Mouse (Mus musculus) lung, embryonic 16.5 days (tissue): ENCODE data around the gene Sp7. TPM values are rescaled to one million over a fixed set of nuclear protein-coding genes. Genes with fewer than 3 reads are reported as not detected.
A peak's percentile ranks its signal among the peaks of the same experiment; 100 is the strongest.

Experiments used
- ATAC-seq: fragments of 200-750 bp; cut with Nextera tagmentation; 2 replicates; pipeline ENCODE4 v1.8.0; 2017; ENCODE audit warnings: low read depth, mild to moderate bottlenecking, moderate library complexity
- H3K27ac ChIP-seq: fragments of 300-500 bp; sonication (generic); 2 replicates; pipeline ENCODE4 v1.5.1; 2014; ENCODE audit warnings: mild to moderate bottlenecking, control low read depth, low read length
- H3K27me3 ChIP-seq: fragments of 300-500 bp; sonication (generic); 2 replicates; pipeline ENCODE4 v1.6.1; 2014; ENCODE audit warnings: low read depth, low read length, mixed read lengths; ENCODE audit not compliant: control insufficient read depth, insufficient read depth
- H3K36me3 ChIP-seq: fragments of 300-500 bp; sonication (generic); 2 replicates; pipeline ENCODE4 v1.6.1; 2014; ENCODE audit warnings: low read length; ENCODE audit not compliant: control insufficient read depth, insufficient read depth
- H3K4me1 ChIP-seq: fragments of 300-500 bp; sonication (generic); replicated peaks from 2 replicates; pipeline ENCODE4 v1.6.1; 2014; ENCODE audit warnings: low read length, mixed read lengths; ENCODE audit not compliant: control insufficient read depth, insufficient read depth
- H3K4me2 ChIP-seq: fragments of 300-500 bp; sonication (generic); 2 replicates; pipeline ENCODE4 v1.6.1; 2014; ENCODE audit warnings: low read depth, low read length, control low read depth
- H3K4me3 ChIP-seq: fragments of 300-500 bp; sonication (generic); 2 replicates; pipeline ENCODE4 v1.5.1; 2014; ENCODE audit warnings: mild to moderate bottlenecking, low read length, control low read depth
- H3K9ac ChIP-seq: fragments of 300-500 bp; sonication (generic); 2 replicates; pipeline ENCODE4 v1.6.1; 2014; ENCODE audit warnings: low read length, control low read depth
- H3K9me3 ChIP-seq: fragments of 300-500 bp; sonication (generic); 2 replicates; pipeline ENCODE4 v1.6.1; 2016; ENCODE audit warnings: low read length; ENCODE audit not compliant: control insufficient read depth
- WGBS: fragments of 180-500 bp; shearing (Covaris S2); extraction: QIAGEN DNeasy Blood & Tissue Kit; methylation state at CpG from one replicate; pipeline ENCODE4 v1.1.7; 2014; 5-methylcytosine and 5-hydroxymethylcytosine counted together
- polyA plus RNA-seq: library from polyadenylated mRNA; unstranded; fragments of >200 nt; fragmentation: Nextera tagmentation; extraction: Ambion mirVana; gene quantifications from 2 replicates; pipeline ENCODE4 v1.2.1, GENCODE M21; 2015

Sp7 gene
- polyA plus RNA-seq, 1 experiment from 2014 or later: 1.6 TPM

DNA sequence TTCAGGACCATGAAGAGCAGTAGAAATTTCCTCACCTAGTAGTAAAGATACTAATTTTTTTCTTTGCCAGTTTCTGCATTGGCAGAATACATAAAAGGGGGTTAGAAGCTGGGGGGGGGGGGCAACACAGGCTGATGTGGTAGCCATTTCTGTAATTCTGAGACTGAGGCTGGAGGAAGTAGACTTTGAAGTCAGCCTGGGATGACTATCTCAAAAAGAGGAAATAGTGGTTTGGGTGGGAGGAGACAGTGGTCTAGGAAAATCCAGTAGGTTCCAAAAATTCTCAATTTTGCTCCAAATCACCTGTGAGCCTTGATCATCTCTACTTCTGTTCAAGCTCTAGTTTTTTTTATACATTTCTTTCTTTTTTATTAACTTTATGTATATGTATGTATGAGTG lies 55.5 kb downstream of the Sp7 start:
- H3K9ac ChIP-seq: no peak overlapping the region
- H3K4me2 ChIP-seq: no peak overlapping the region
- no peak overlapping the region for H3K27ac ChIP-seq
- no peaks in the 10 kb centered on the region for H3K9me3 ChIP-seq
- no peaks in the 10 kb centered on the region for H3K27me3 ChIP-seq
- ATAC-seq: no peak
- peaks cover 31% of the 10 kb centered on the region for H3K36me3 ChIP-seq
- no peak overlapping the region for H3K4me3 ChIP-seq
- H3K4me1 ChIP-seq: no peaks in the 10 kb centered on the region

DNA sequence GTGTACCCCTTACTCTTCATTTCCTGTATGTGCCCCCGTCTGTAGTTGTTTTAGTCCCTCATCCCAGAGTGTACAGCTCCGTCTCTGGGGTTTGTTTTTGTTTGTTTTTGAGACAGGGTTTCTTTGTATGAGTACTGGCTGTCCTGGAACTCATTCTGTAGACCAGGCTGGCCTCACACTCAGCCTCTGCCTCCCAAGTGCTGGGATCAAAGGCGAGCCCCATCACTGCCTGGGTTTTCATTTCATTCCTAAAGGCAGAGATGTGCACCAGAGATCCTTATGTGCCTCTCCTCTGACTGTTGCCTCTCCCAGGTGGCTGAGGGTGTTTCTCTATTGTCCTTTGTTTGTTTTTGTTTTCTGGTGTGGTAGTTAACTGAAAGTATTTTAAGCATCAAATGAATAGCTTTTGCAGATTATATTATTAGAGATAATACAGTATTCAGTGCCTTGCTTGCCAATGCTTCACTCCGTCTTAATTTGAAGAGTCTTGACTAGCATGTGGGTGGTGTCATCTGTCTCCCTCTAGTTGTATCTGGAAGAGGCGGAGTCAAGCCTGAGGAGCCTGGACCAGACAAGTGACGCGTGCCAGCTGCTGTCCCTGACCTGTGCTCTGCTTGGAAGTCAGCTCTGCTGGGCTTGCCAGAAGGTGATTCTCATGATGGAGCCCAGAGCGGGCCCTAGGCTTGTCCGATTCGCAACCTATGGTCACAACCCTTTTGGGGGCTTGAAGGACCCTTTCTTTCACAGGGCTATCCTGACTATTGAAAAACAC lies 56.7 kb downstream of the Sp7 start:
- H3K36me3 ChIP-seq: peaks cover 33% of the 10 kb centered on the region

GRCm38 (mm10) chr15:102308717-102309116 lies 58.3 kb downstream of the Sp7 start:
- no peak overlapping the region for H3K27ac ChIP-seq

More for the DNA sequence above, 56.7 kb downstream of the Sp7 start:
- H3K27ac ChIP-seq: peak overlapping the region; percentile 76
- H3K4me1 ChIP-seq: no peaks in the 10 kb centered on the region
- WGBS: 36% methylated on average over 10 of the region's 10 CpGs
- H3K9ac ChIP-seq: no peak overlapping the region
- no peak overlapping the region for H3K4me3 ChIP-seq
- no peaks in the 10 kb centered on the region for H3K27me3 ChIP-seq
- no peak overlapping the region; the same call in 1 of the 2 replicates for H3K4me2 ChIP-seq
- peak; percentile 96 for ATAC-seq
- H3K9me3 ChIP-seq: no peaks in the 10 kb centered on the region

More at GRCm38 (mm10) chr15:102308717-102309116, 58.3 kb downstream of the Sp7 start:
- 80% methylated on average over 9 of the region's 9 CpGs for WGBS
- no peak overlapping the region for H3K4me3 ChIP-seq
- no peak overlapping the region for H3K4me2 ChIP-seq
- H3K9ac ChIP-seq: no peak overlapping the region
- H3K27me3 ChIP-seq: no peaks in the 10 kb centered on the region
- H3K9me3 ChIP-seq: no peaks in the 10 kb centered on the region
- ATAC-seq: no peak
- H3K4me1 ChIP-seq: no peaks in the 10 kb centered on the region
- peaks cover 42% of the 10 kb centered on the region for H3K36me3 ChIP-seq

Other genes with a start within 250 kb of the Sp7 start
- 21.2 and 22.7 TPM in 2 replicates for gene Spryd3, start 230.9 kb downstream of the Sp7 start, polyA plus RNA-seq
- gene Igfbp6, start 222.8 kb downstream of the Sp7 start, polyA plus RNA-seq: 25.8 and 34.5 TPM in 2 replicates
- 0.30 and 0.50 TPM in 2 replicates for gene Soat2, start 216.7 kb downstream of the Sp7 start, polyA plus RNA-seq
- gene Zfp740, start 163.9 kb downstream of the Sp7 start, polyA plus RNA-seq: 64.0 and 67.0 TPM in 2 replicates
- 69.5 and 70.6 TPM in 2 replicates for gene Csad, start 162.5 kb downstream of the Sp7 start, polyA plus RNA-seq
- gene Itgb7, start 135.2 kb downstream of the Sp7 start, polyA plus RNA-seq: 3.0 and 3.9 TPM in 2 replicates
- gene Rarg, start 109.7 kb downstream of the Sp7 start, polyA plus RNA-seq: 46.7 and 46.9 TPM in 2 replicates
- 0.34 and 0.57 TPM in 2 replicates for gene Gm9918, start 96.6 kb downstream of the Sp7 start, polyA plus RNA-seq
- 58.3 and 61.1 TPM in 2 replicates for gene Mfsd5, start 87.7 kb downstream of the Sp7 start, polyA plus RNA-seq
- 27.3 and 30.6 TPM in 2 replicates for gene Espl1, start 70.9 kb downstream of the Sp7 start, polyA plus RNA-seq
- gene Pfdn5, start 41.1 kb downstream of the Sp7 start, polyA plus RNA-seq: 390 and 403 TPM in 2 replicates
- gene Myg1, start 35.5 kb downstream of the Sp7 start, polyA plus RNA-seq: 98.3 and 101 TPM in 2 replicates
- gene Aaas, start 16.4 kb downstream of the Sp7 start, polyA plus RNA-seq: 73.5 and 80.3 TPM in 2 replicates
- gene Sp1, start 39.0 kb upstream of the Sp7 start, polyA plus RNA-seq: 10.8 and 11.2 TPM in 2 replicates
- 1.5 TPM in 2 replicates for gene Amhr2, start 78.2 kb upstream of the Sp7 start, polyA plus RNA-seq
- 89.8 and 91.7 TPM in 2 replicates for gene Prr13, start 91.8 kb upstream of the Sp7 start, polyA plus RNA-seq
- 199 and 204 TPM in 2 replicates for gene Pcbp2, start 103.4 kb upstream of the Sp7 start, polyA plus RNA-seq
- not detected in 2 replicates for gene Gm10337, start 136.5 kb upstream of the Sp7 start, polyA plus RNA-seq
- gene Map3k12, start 149.9 kb upstream of the Sp7 start, polyA plus RNA-seq: 12.5 and 13.2 TPM in 2 replicates
- 73.4 and 77.0 TPM in 2 replicates for gene Tarbp2, start 151.0 kb upstream of the Sp7 start, polyA plus RNA-seq
- 4.4 and 4.5 TPM in 2 replicates for gene Npff, start 157.8 kb upstream of the Sp7 start, polyA plus RNA-seq